Mouse (Mus musculus) liver, adult 2 months (tissue): ENCODE data around the gene Tbcc. TPM values are rescaled to one million over a fixed set of nuclear protein-coding genes. Genes with fewer than 3 reads are reported as not detected.

Experiments used
- DNase-seq: peaks from one replicate; pipeline ENCODE4 v3.0.0-alpha.2; 2011; ENCODE audit warnings: low read depth, low spot score; ENCODE audit errors: extremely low read depth
- H3K27ac ChIP-seq: fragments of 200-500 bp; replicated peaks from 2 replicates; pipeline ENCODE4 v1.5.1; 2012; ENCODE audit warnings: low read depth, mild to moderate bottlenecking, control low read depth, inconsistent platforms, low read length; ENCODE audit not compliant: insufficient read depth
- H3K27me3 ChIP-seq: fragments of 200-500 bp; 2 replicates; pipeline ENCODE4 v1.6.1; 2012; ENCODE audit warnings: mild to moderate bottlenecking, moderate library complexity, low read length, inconsistent platforms; ENCODE audit not compliant: control insufficient read depth, insufficient read depth
- H3K36me3 ChIP-seq: fragments of 200-500 bp; 2 replicates; pipeline ENCODE4 v1.6.1; 2012; ENCODE audit warnings: low read length, inconsistent platforms; ENCODE audit not compliant: control insufficient read depth, insufficient read depth
- H3K4me1 ChIP-seq: fragments of 200-500 bp; 2 replicates; pipeline ENCODE4 v1.6.1; 2011; ENCODE audit warnings: low read length; ENCODE audit not compliant: control insufficient read depth, insufficient read depth
- H3K4me3 ChIP-seq: fragments of 200-500 bp; 2 replicates; pipeline ENCODE4 v1.5.1; 2011; ENCODE audit warnings: low read depth, mild to moderate bottlenecking, control low read depth, low read length, moderate library complexity; ENCODE audit not compliant: insufficient read depth
- H3K79me2 ChIP-seq: fragments of 200-500 bp; 2 replicates; pipeline ENCODE4 v1.6.1; 2012; ENCODE audit warnings: inconsistent platforms, mild to moderate bottlenecking, low read length, moderate library complexity; ENCODE audit not compliant: control insufficient read depth, insufficient read depth
- H3K9ac ChIP-seq: fragments of 200-500 bp; 2 replicates; pipeline ENCODE4 v1.6.1; 2012; ENCODE audit warnings: low read depth, mild to moderate bottlenecking, control low read depth, inconsistent platforms, low read length
- CTCF ChIP-seq: fragments of 200-500 bp; IDR thresholded peaks from 2 replicates; pipeline ENCODE4 v1.5.1; 2011; ENCODE audit warnings: low read depth, low read length, control low read depth
- POLR2A ChIP-seq: fragments of 200-500 bp; IDR thresholded peaks from 2 replicates; pipeline ENCODE4 v1.6.1; 2011; ENCODE audit warnings: low read length, control low read depth; ENCODE audit not compliant: insufficient read depth; ENCODE audit errors: extremely low read depth
- WGBS: fragments of 180-500 bp; shearing (Covaris S2); methylation state at CpG from one replicate; pipeline ENCODE4 v1.1.7; 2018; 5-methylcytosine and 5-hydroxymethylcytosine counted together
- polyA plus RNA-seq: library from polyadenylated mRNA; depleted of rRNA; stranded (reverse); fragments of >200 nt; gene quantifications from 2 replicates; pipeline ENCODE4 v1.2.3, GENCODE M21; 2012
- total RNA-seq: library from RNA; depleted of rRNA; stranded (reverse); fragments of >200 nt; gene quantifications from 2 replicates; pipeline ENCODE4 v1.2.3, GENCODE M21; 2014

The Tbcc gene
- total and polyA plus RNA-seq, 2 experiments, result 10.0 to 16.0 TPM

GRCm38 (mm10) chr17:46874133-46874532 lies 16.4 kb upstream of the Tbcc start:
- Histone ChIP-seq H3K4me3 (no peak overlapping the region), H3K27me3 (no peaks in the 10 kb centered on the region), H3K36me3 (no peaks in the 10 kb centered on the region), H3K4me1 (peaks cover 32% of the 10 kb centered on the region), H3K79me2 (peaks cover 23% of the 10 kb centered on the region; the same call in 1 of the 2 replicates), H3K27ac (peak overlapping the region; percentile 59), H3K9ac (no peak overlapping the region)
- DNase-seq, result peak; percentile 31
- TF ChIP-seq POLR2A (no peak), CTCF (no peak)
- WGBS, result 47% methylated on average over 10 of the region's 10 CpGs

GRCm38 (mm10) chr17:46875626-46876025 lies 14.9 kb upstream of the Tbcc start:
- Histone ChIP-seq H3K36me3 (no peaks in the 10 kb centered on the region), H3K27ac (no peak overlapping the region), H3K4me3 (no peak overlapping the region), H3K9ac (no peak overlapping the region), H3K27me3 (no peaks in the 10 kb centered on the region), H3K79me2 (peaks cover 20% of the 10 kb centered on the region; the same call in 1 of the 2 replicates), H3K4me1 (peaks cover 32% of the 10 kb centered on the region)
- 74% methylated on average over 3 of the region's 3 CpGs for WGBS
- TF ChIP-seq CTCF (peak; percentile 34; the same call in 1 of the 2 replicates), POLR2A (no peak)
- no peak for DNase-seq

- peak; percentile 96 for DNase-seq
- Histone ChIP-seq H3K79me2 (peaks cover 13% of the 10 kb centered on the region; the same call in 1 of the 2 replicates), H3K4me1 (peaks cover 32% of the 10 kb centered on the region), H3K4me3 (no peak overlapping the region), H3K27ac (peak overlapping the region; percentile 73), H3K27me3 (no peaks in the 10 kb centered on the region), H3K9ac (peak overlapping the region; percentile 14; the same call in 1 of the 2 replicates), H3K36me3 (no peaks in the 10 kb centered on the region)
- 24% methylated on average over 8 of the region's 8 CpGs for WGBS
- no peak for TF ChIP-seq POLR2A
Measured at GRCm38 (mm10) chr17:46876371-46876950, 14.0 kb upstream of the Tbcc start.

- DNase-seq, result no peak
- peaks cover 28% of the 10 kb centered on the region for H3K4me1 ChIP-seq
- no peaks in the 10 kb centered on the region for H3K27me3 ChIP-seq
- H3K27ac ChIP-seq, result peak overlapping the region; percentile 17
- no peak overlapping the region for H3K9ac ChIP-seq
- peaks cover 14% of the 10 kb centered on the region for H3K79me2 ChIP-seq
- no peak overlapping the region for H3K4me3 ChIP-seq
- TF ChIP-seq POLR2A, result no peak
- no peak for TF ChIP-seq CTCF
- 93% methylated on average over 5 of the region's 5 CpGs for WGBS
- no peaks in the 10 kb centered on the region for H3K36me3 ChIP-seq
Measured at GRCm38 (mm10) chr17:46877061-46877460, 13.4 kb upstream of the Tbcc start.

- no peak for TF ChIP-seq POLR2A
- TF ChIP-seq CTCF, result no peak
- H3K36me3 ChIP-seq, result no peaks in the 10 kb centered on the region
- 58% methylated on average over 14 of the region's 14 CpGs for WGBS
- no peak overlapping the region for H3K9ac ChIP-seq
- H3K4me1 ChIP-seq, result peaks cover 8% of the 10 kb centered on the region; the same call in 1 of the 2 replicates
- peaks cover 24% of the 10 kb centered on the region for H3K79me2 ChIP-seq
- no peak overlapping the region for H3K4me3 ChIP-seq
- H3K27ac ChIP-seq, result no peak overlapping the region
- no peaks in the 10 kb centered on the region for H3K27me3 ChIP-seq
- peak; percentile 22 for DNase-seq
Measured at GRCm38 (mm10) chr17:46879841-46880311, 10.6 kb upstream of the Tbcc start.

GRCm38 (mm10) chr17:46880322-46880721 lies 10.2 kb upstream of the Tbcc start:
- Histone ChIP-seq H3K79me2 (peaks cover 21% of the 10 kb centered on the region), H3K9ac (no peak overlapping the region), H3K4me3 (no peak overlapping the region), H3K36me3 (no peaks in the 10 kb centered on the region), H3K4me1 (peaks cover 8% of the 10 kb centered on the region; the same call in 1 of the 2 replicates), H3K27ac (no peak overlapping the region), H3K27me3 (no peaks in the 10 kb centered on the region)
- no peak for TF ChIP-seq CTCF
- no peak for DNase-seq
- WGBS, result 73% methylated on average over 2 of the region's 2 CpGs
